Mouse (Mus musculus): ENCODE results near the gene Tll1. TPM values are rescaled to one million over a fixed set of nuclear protein-coding genes. Genes with fewer than 3 reads are reported as not detected.

Gene Tll1
- 0.01 TPM in 2 replicates for polyA plus RNA-seq (2012; rRNA removed)

GRCm38 (mm10) chr8:64206024-64206385 is at the start of gene Tll1:
Gene Tll1, minus strand, starts transcription at chr8:64206271.

Data from liver, embryonic 18 days (tissue).